Mouse (Mus musculus): ENCODE measurements at regions not wholly inside any gene's neighbourhood (a gene's known extent, or its start where the extent isn't known, plus 50 kb on each side); places are given as distances from the start of the nearest gene placed in this dataset.
A peak's percentile ranks its signal among the peaks of the same experiment; 100 is the strongest.

DNA sequence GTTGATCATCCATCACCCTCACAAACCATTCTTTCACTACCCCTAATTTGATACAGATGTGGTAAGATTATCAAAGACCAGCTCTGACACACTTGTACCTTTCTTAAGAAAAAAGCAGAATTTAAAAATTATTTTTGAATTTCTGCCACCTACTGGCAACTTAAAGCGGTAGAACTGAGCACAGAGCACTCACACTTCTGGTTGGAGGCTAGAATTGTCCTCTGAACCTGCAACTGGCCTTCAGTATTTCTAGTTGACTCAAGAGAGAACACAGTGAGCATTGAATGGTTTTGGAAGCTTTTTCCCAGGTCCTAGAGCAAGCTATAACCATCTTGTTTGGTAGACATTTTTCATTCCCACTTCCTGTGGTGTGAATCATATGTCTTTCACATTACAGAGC lies 135.0 kb upstream of the Bdnf start:
- TF ChIP-seq CTCF (IDR thresholded peaks at IDR 0.05; ENCODE audit: low read depth) (peak; percentile 22), EP300 (optimal IDR thresholded peaks at IDR 0.05) (no peak)

Measured in stomach, postnatal 0 days (tissue).